Comparison of ENCODE assay signal across 8 mouse cellular contexts in the genomic region with DNA sequence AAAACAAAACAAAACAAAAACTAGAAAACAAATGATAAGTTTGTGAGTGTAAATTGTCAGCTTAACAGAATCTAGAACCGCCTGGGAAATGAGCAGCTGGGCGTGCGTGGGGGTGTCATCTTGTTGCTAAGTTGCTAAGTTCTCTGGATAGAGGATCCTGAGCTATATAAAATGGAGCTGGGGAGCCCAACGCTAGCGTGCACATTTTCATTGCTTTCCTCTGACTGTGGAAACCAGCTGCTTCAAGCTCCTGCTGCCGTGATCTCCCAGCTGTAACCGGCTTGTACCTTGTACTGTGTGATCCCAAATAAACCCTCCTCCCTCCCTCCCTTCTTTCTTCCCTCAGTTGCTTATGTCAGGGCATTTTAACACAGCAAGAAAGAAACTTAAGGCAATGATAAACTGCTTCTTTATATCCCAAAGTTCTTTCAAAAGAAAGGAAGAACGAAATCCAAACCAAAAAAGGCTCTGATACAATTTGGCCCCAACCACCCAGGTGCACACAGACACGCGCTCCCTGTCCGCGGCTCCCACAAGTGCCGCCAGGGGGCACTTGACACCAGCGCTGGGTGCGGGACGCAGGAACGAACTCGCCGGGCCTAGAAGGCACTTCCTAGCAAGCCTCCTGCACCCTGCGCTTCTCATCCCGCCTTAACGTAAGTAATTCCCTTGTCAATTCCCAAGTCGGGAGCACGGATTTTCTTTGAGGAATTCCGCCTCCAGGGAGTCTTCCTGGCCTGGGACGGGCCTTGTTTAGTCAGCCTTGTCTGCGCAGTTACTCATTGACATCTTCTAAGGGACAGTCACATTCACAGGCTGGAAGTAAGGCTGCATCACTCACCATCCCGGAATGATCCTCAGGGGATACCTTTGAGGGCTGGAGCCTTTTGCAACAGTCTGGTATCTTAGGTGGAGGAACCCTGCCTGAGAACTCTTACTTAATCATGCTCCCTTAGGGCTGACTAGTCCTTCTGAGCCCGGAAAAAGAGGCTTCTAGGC. TPM values are rescaled to one million over a fixed set of nuclear protein-coding genes. Genes with fewer than 3 reads are reported as not detected.
DNase-seq lines count a peak whose midpoint lies in the region; ATAC-seq lines count a peak whose summit lies in the region.

No protein-coding gene starts in this region.

- no peak; the same call in 1 of the 2 replicates for ATAC-seq in embryonic facial prominence, embryonic 11.5 days (replicated peaks; ENCODE audit: insufficient number of reproducible peaks, low FRiP score, low TSS enrichment, low read depth)
- ATAC-seq in lung, embryonic 16.5 days (ENCODE audit: low read depth) = peak; percentile 84

- 15% methylated on average over 29 of the region's 29 CpGs for WGBS in embryonic facial prominence, embryonic 11.5 days
- WGBS in lung, embryonic 16.5 days = 19% methylated on average over 29 of the region's 29 CpGs

- no peak overlapping the region for H3K4me3 ChIP-seq in embryonic facial prominence, embryonic 11.5 days (ENCODE audit: low read depth, low read length)
- no peak overlapping the region for H3K4me3 ChIP-seq in lung, embryonic 16.5 days (ENCODE audit: low read length)

- peak; percentile 83 to 84 for DNase-seq in CD8-positive naive resting alpha-beta T cell, adult 2 months (ENCODE audit: low read depth in 2 of 2, low spot score in 2 of 2)
- peak; percentile 85 for DNase-seq in adrenal gland, postnatal 25 days
- peak; percentile 87 for DNase-seq in embryonic facial prominence, embryonic 11.5 days (ENCODE audit: low spot score)
- DNase-seq in heart, postnatal 14 days = peak; percentile 87 to 92
- peak; percentile 72 to 89 for DNase-seq in layer of hippocampus, adult 18-20 months (ENCODE audit: low spot score in 2 of 2)
- DNase-seq in right cerebral cortex, adult 18-20 months = peak; percentile 84
- DNase-seq in thymus, postnatal 4 days = peak; percentile 93

- no peak overlapping the region for H3K9ac ChIP-seq in embryonic facial prominence, embryonic 11.5 days (replicated peaks; ENCODE audit: low read length)
- H3K9ac ChIP-seq in lung, embryonic 16.5 days (ENCODE audit: low read length) = 0 out of 2 replicates have a peak overlapping the region, but pooled peaks have one; percentile 15

- H3K27ac ChIP-seq in embryonic facial prominence, embryonic 11.5 days (replicated peaks; ENCODE audit: low read depth, low read length) = no peak overlapping the region
- H3K27ac ChIP-seq in lung, embryonic 16.5 days (ENCODE audit: low read length) = no peak overlapping the region

- no peaks in the 10 kb centered on the region for H3K4me1 ChIP-seq in embryonic facial prominence, embryonic 11.5 days (ENCODE audit: control insufficient read depth, insufficient read depth, low read length)
- H3K4me1 ChIP-seq in lung, embryonic 16.5 days (replicated peaks; ENCODE audit: control insufficient read depth, insufficient read depth, low read length) = peaks cover 2% of the 10 kb centered on the region; the same call in 1 of the 2 replicates

- intact Hi-C loops in heart, postnatal 14 days (cut with DNase I) = loop anchor here (1.0 to 10.0 kb wide), 3 partner anchors 41 to 244 kb away; no protein-coding TSS in a partner anchor

- H3K9me3 ChIP-seq in embryonic facial prominence, embryonic 11.5 days (replicated peaks; ENCODE audit: control insufficient read depth, low read length) = no peaks in the 10 kb centered on the region
- no peaks in the 10 kb centered on the region for H3K9me3 ChIP-seq in lung, embryonic 16.5 days (ENCODE audit: control insufficient read depth, low read length)

- no peaks in the 10 kb centered on the region for H3K27me3 ChIP-seq in embryonic facial prominence, embryonic 11.5 days (ENCODE audit: control insufficient read depth, insufficient read depth, low read length)
- no peaks in the 10 kb centered on the region for H3K27me3 ChIP-seq in lung, embryonic 16.5 days (ENCODE audit: control insufficient read depth, insufficient read depth, low read depth, low read length)

- H3K4me2 ChIP-seq in embryonic facial prominence, embryonic 11.5 days (ENCODE audit: low read depth, low read length) = no peak overlapping the region
- H3K4me2 ChIP-seq in lung, embryonic 16.5 days (ENCODE audit: low read depth, low read length) = no peak overlapping the region

- H3K36me3 ChIP-seq in embryonic facial prominence, embryonic 11.5 days (replicated peaks; ENCODE audit: control insufficient read depth, insufficient read depth, low read depth, low read length) = no peaks in the 10 kb centered on the region
- H3K36me3 ChIP-seq in lung, embryonic 16.5 days (ENCODE audit: control insufficient read depth, insufficient read depth, low read length) = no peaks in the 10 kb centered on the region

RNA-seq across cellular contexts. Expression of a gene that starts 12.9 kb away (rescaled TPM):
- 18.6 and 28.8 TPM in 2 replicates for total RNA-seq in adrenal gland, postnatal 25 days (2021)
- polyA plus RNA-seq in embryonic facial prominence, embryonic 11.5 days (2014; fragmentation: Nextera tagmentation; extraction: Ambion mirVana) = 11.6 and 16.8 TPM in 2 replicates
- 10 to 100 TPM; 20.6 to 21.9 TPM for total RNA-seq in heart, postnatal 14 days (2021)
- total RNA-seq in layer of hippocampus, adult 18-20 months (2021) = 100 to 1,000 TPM in 1 of 2 experiments, 10 to 100 TPM in 1; 97.0 to 102 TPM
- polyA plus RNA-seq in lung, embryonic 16.5 days (2015; fragmentation: Nextera tagmentation; extraction: Ambion mirVana) = 5.0 and 5.6 TPM in 2 replicates

RNA-seq across cellular contexts. Expression of a gene that starts 15.7 kb away (rescaled TPM):
- not detected in 2 replicates for total RNA-seq in adrenal gland, postnatal 25 days (2021)
- polyA plus RNA-seq in embryonic facial prominence, embryonic 11.5 days (2014; fragmentation: Nextera tagmentation; extraction: Ambion mirVana) = not detected in 2 replicates
- not detected for total RNA-seq in heart, postnatal 14 days (2021)
- total RNA-seq in layer of hippocampus, adult 18-20 months (2021) = under 1 TPM in 1 of 2 experiments, not detected in 1; 0.40 TPM
- 13.3 and 18.3 TPM in 2 replicates for polyA plus RNA-seq in lung, embryonic 16.5 days (2015; fragmentation: Nextera tagmentation; extraction: Ambion mirVana)

RNA-seq across cellular contexts. Expression of a gene that starts 27.5 kb away (rescaled TPM):
- 9.0 and 15.8 TPM in 2 replicates for total RNA-seq in adrenal gland, postnatal 25 days (2021)
- polyA plus RNA-seq in embryonic facial prominence, embryonic 11.5 days (2014; fragmentation: Nextera tagmentation; extraction: Ambion mirVana) = 26.1 and 26.3 TPM in 2 replicates
- total RNA-seq in heart, postnatal 14 days (2021) = 1 to 10 TPM; 7.9 TPM
- total RNA-seq in layer of hippocampus, adult 18-20 months (2021) = 10 to 100 TPM; 29.9 to 35.2 TPM
- 31.9 and 34.1 TPM in 2 replicates for polyA plus RNA-seq in lung, embryonic 16.5 days (2015; fragmentation: Nextera tagmentation; extraction: Ambion mirVana)
